Mouse (Mus musculus) CD4-positive, CD25-positive, alpha-beta regulatory T cell, adult 9 weeks (primary cell): ENCODE data around the gene Vmn1r235. TPM values are rescaled to one million over a fixed set of nuclear protein-coding genes. Genes with fewer than 3 reads are reported as not detected.

ENCODE experiments used
- polyA plus RNA-seq: library from polyadenylated mRNA; unstranded; fragments of 100-300 nt; shearing (Covaris generic); gene quantifications from one replicate; pipeline ENCODE4 v1.2.1, GENCODE M21; 2017

Vmn1r235 gene
- not detected for polyA plus RNA-seq

GRCm38 (mm10) chr17:21256111-21256510, at the start of gene Vmn1r235:
Gene Vmn1r235, plus strand, starts transcription at chr17:21256411.

GRCm38 (mm10) chr17:21225787-21226186, 30.4 kb upstream of the Vmn1r235 start, which contains the start of gene Vmn1r234:
Gene Vmn1r234, plus strand, starts transcription at chr17:21226087.

GRCm38 (mm10) chr17:21282642-21283041, 26.4 kb downstream of the Vmn1r235 start, which contains the start of gene Vmn1r236:
Gene Vmn1r236, plus strand, starts transcription at chr17:21282942.

GRCm38 (mm10) chr17:21311565-21311964, 55.4 kb downstream of the Vmn1r235 start, which contains the start of gene Vmn1r237:
Gene Vmn1r237, plus strand, starts transcription at chr17:21311865.

Other genes with a start within 250 kb of the Vmn1r235 start
- gene Zfp160, start 247.5 kb upstream of the Vmn1r235 start, polyA plus RNA-seq: 20.1 TPM
- gene Vmn1r234, start 30.3 kb upstream of the Vmn1r235 start, polyA plus RNA-seq: not detected
- not detected for gene Vmn1r236, start 26.5 kb downstream of the Vmn1r235 start, polyA plus RNA-seq
- not detected for gene Vmn1r237, start 55.5 kb downstream of the Vmn1r235 start, polyA plus RNA-seq
- gene Zfp677, start 127.3 kb downstream of the Vmn1r235 start, polyA plus RNA-seq: 23.8 TPM
- 13.3 TPM for gene Zfp54, start 166.8 kb downstream of the Vmn1r235 start, polyA plus RNA-seq
- 47.8 TPM for gene Zfp51, start 194.0 kb downstream of the Vmn1r235 start, polyA plus RNA-seq
- gene Zfp53, start 232.6 kb downstream of the Vmn1r235 start, polyA plus RNA-seq: 65.7 TPM